Mouse (Mus musculus) G1E (cell line): Measurements from ENCODE around the gene Olfr105-ps.

Source experiments
- CTCF ChIP-seq: IDR thresholded peaks from 2 replicates; pipeline ENCODE4 v1.5.1; 2012; ENCODE audit warnings: low read depth, low read length, inconsistent platforms, mixed read lengths
- GATA1 ChIP-seq: IDR thresholded peaks from 2 replicates; pipeline ENCODE4 v1.6.1; 2012; ENCODE audit warnings: borderline replicate concordance, low read length, inconsistent platforms, mixed read lengths
- TAL1 ChIP-seq: conservative IDR thresholded peaks from 2 replicates; pipeline ENCODE4 v1.6.1; 2012; ENCODE audit warnings: low read depth, low read length, inconsistent platforms, mixed read lengths

- TF ChIP-seq TAL1 = no peak
- TF ChIP-seq CTCF = no peak
- no peak for TF ChIP-seq GATA1
Measured at GRCm38 (mm10) chr17:37378733-37379132, at the start of gene Olfr105-ps.
